Mouse (Mus musculus) ES-Bruce4 (cell line): ENCODE data around the gene Uncx. TPM values are rescaled to one million over a fixed set of nuclear protein-coding genes. Genes with fewer than 3 reads are reported as not detected.
A peak's percentile ranks its signal among the peaks of the same experiment; 100 is the strongest.

Source experiments
- H3K27ac ChIP-seq: 2 replicates; pipeline ENCODE4 v1.5.1; 2012; ENCODE audit warnings: low read length, inconsistent platforms; ENCODE audit not compliant: insufficient read depth
- H3K27me3 ChIP-seq: 2 replicates; pipeline ENCODE4 v1.6.1; 2012; ENCODE audit warnings: mild to moderate bottlenecking, low read length, inconsistent platforms; ENCODE audit not compliant: control insufficient read depth, poor library complexity, insufficient read depth, severe bottlenecking
- H3K36me3 ChIP-seq: 2 replicates; pipeline ENCODE4 v1.6.1; 2012; ENCODE audit warnings: inconsistent platforms, mild to moderate bottlenecking, low read length, moderate library complexity; ENCODE audit not compliant: control insufficient read depth, poor library complexity, insufficient read depth, severe bottlenecking
- H3K4me1 ChIP-seq: one replicate; pipeline ENCODE4 v1.8.1; 2011; ENCODE audit warnings: low read length; ENCODE audit not compliant: control insufficient read depth, insufficient read depth
- H3K4me3 ChIP-seq: 2 replicates; pipeline ENCODE4 v1.5.1; 2011; ENCODE audit warnings: low read depth, mild to moderate bottlenecking, low read length
- H3K9ac ChIP-seq: 2 replicates; pipeline ENCODE4 v1.6.1; 2012; ENCODE audit warnings: low read depth, mild to moderate bottlenecking, inconsistent platforms; ENCODE audit not compliant: poor library complexity, severe bottlenecking
- H3K9me3 ChIP-seq: replicated peaks from 2 replicates; pipeline ENCODE4 v1.6.1; 2012; ENCODE audit warnings: mild to moderate bottlenecking, low read length, inconsistent platforms; ENCODE audit not compliant: control insufficient read depth, poor library complexity, insufficient read depth, severe bottlenecking
- CTCF ChIP-seq: IDR thresholded peaks from one replicate; pipeline ENCODE4 v1.8.1; 2011; ENCODE audit warnings: low read depth, low read length
- EP300 ChIP-seq: IDR thresholded peaks from 2 replicates; pipeline ENCODE4 v1.6.1; 2011; ENCODE audit warnings: low read depth, low read length; ENCODE audit not compliant: insufficient read depth
- POLR2A ChIP-seq: IDR thresholded peaks from one replicate; pipeline ENCODE4 v1.8.1; 2011; ENCODE audit warnings: low read length; ENCODE audit not compliant: insufficient read depth
- polyA plus RNA-seq: library from polyadenylated mRNA; stranded (reverse); fragments of >200 nt; gene quantifications from 2 replicates; pipeline ENCODE4 v1.2.4, GENCODE M21; 2011; ENCODE audit warnings: low read depth; ENCODE audit not compliant: missing spikeins, insufficient read depth, insufficient read length

The Uncx gene
- polyA plus RNA-seq, 1 experiment, result not detected

GRCm38 (mm10) chr5:139505073-139505606 lies 38.2 kb upstream of the Uncx start:
- Histone ChIP-seq H3K4me3 (no peak overlapping the region), H3K9me3 (no peaks in the 10 kb centered on the region), H3K36me3 (no peaks in the 10 kb centered on the region), H3K27ac (no peak overlapping the region), H3K9ac (no peak overlapping the region), H3K27me3 (no peaks in the 10 kb centered on the region), H3K4me1 (no peaks in the 10 kb centered on the region)
- peak; percentile 94 for TF ChIP-seq CTCF
- TF ChIP-seq POLR2A, result no peak

GRCm38 (mm10) chr5:139506207-139506606 lies 37.1 kb upstream of the Uncx start:
- H3K9me3 ChIP-seq, result no peaks in the 10 kb centered on the region

GRCm38 (mm10) chr5:139510682-139511366 lies 32.5 kb upstream of the Uncx start:
- H3K36me3 ChIP-seq, result no peaks in the 10 kb centered on the region
- no peak overlapping the region for H3K27ac ChIP-seq
- no peaks in the 10 kb centered on the region for H3K27me3 ChIP-seq
- no peaks in the 10 kb centered on the region for H3K4me1 ChIP-seq
- TF ChIP-seq POLR2A (no peak), EP300 (no peak), CTCF (no peak)
- H3K4me3 ChIP-seq, result no peak overlapping the region
- H3K9me3 ChIP-seq, result no peaks in the 10 kb centered on the region
- no peak overlapping the region for H3K9ac ChIP-seq

More at GRCm38 (mm10) chr5:139506207-139506606, 37.1 kb upstream of the Uncx start:
- H3K27me3 ChIP-seq, result no peaks in the 10 kb centered on the region
- TF ChIP-seq CTCF (no peak), EP300 (no peak), POLR2A (no peak)
- H3K4me1 ChIP-seq, result no peaks in the 10 kb centered on the region
- no peaks in the 10 kb centered on the region for H3K36me3 ChIP-seq
- no peak overlapping the region for H3K27ac ChIP-seq
- no peak overlapping the region for H3K9ac ChIP-seq
- H3K4me3 ChIP-seq, result no peak overlapping the region

GRCm38 (mm10) chr5:139512201-139512600 lies 31.1 kb upstream of the Uncx start:
- no peak for TF ChIP-seq POLR2A
- no peak for TF ChIP-seq EP300
- no peak for TF ChIP-seq CTCF
- H3K9ac ChIP-seq, result no peak overlapping the region
- H3K27ac ChIP-seq, result no peak overlapping the region
- no peak overlapping the region for H3K4me3 ChIP-seq
- H3K27me3 ChIP-seq, result no peaks in the 10 kb centered on the region
- no peaks in the 10 kb centered on the region for H3K36me3 ChIP-seq
- no peaks in the 10 kb centered on the region for H3K9me3 ChIP-seq
- peaks cover 2% of the 10 kb centered on the region for H3K4me1 ChIP-seq

- Histone ChIP-seq H3K4me1 (peaks cover 2% of the 10 kb centered on the region), H3K27ac (no peak overlapping the region), H3K9me3 (no peaks in the 10 kb centered on the region), H3K36me3 (no peaks in the 10 kb centered on the region), H3K9ac (no peak overlapping the region; the same call in 1 of the 2 replicates), H3K27me3 (no peaks in the 10 kb centered on the region), H3K4me3 (no peak overlapping the region)
- TF ChIP-seq CTCF (no peak), POLR2A (no peak), EP300 (no peak)
These were observed 27.0 kb upstream of the Uncx start for GRCm38 (mm10) chr5:139516281-139516680.

GRCm38 (mm10) chr5:139520069-139520834 lies 23.0 kb upstream of the Uncx start:
- no peaks in the 10 kb centered on the region for H3K9me3 ChIP-seq
- no peaks in the 10 kb centered on the region for H3K27me3 ChIP-seq
- no peaks in the 10 kb centered on the region for H3K36me3 ChIP-seq
- H3K27ac ChIP-seq, result no peak overlapping the region
- H3K4me1 ChIP-seq, result peaks cover 2% of the 10 kb centered on the region
- H3K9ac ChIP-seq, result no peak overlapping the region
- no peak for TF ChIP-seq EP300
- TF ChIP-seq CTCF, result no peak
- no peak for TF ChIP-seq POLR2A
- H3K4me3 ChIP-seq, result no peak overlapping the region
